In genomic region chr15:25321636-25322035, GRCm38 (mm10) we compare ENCODE assay signal across 20 mouse cellular contexts.
DNase-seq lines count a peak whose midpoint lies in the region; TF ChIP-seq lines count a peak whose summit lies in the region.
"Had no signal": no experiment of that assay in that cellular context is flagged by ENCODE, and none has a peak within 500 bp of the region (broad histone marks: within the 10 kb centered on the region; RNA-seq: fewer than 3 reads in every experiment).

No protein-coding gene starts in this region.

- H3K79me2 ChIP-seq in macrophage (ENCODE audit: inconsistent target), result no peaks in the 10 kb centered on the region

- no peaks in the 10 kb centered on the region for H3K9me3 ChIP-seq in midbrain, embryonic 10.5 days (replicated peaks)
- H3K9me3 ChIP-seq in forebrain, embryonic 10.5 days, result no peaks in the 10 kb centered on the region
- H3K9me3 ChIP-seq: forebrain, embryonic 13.5 days; heart, embryonic 10.5 days; hindbrain, embryonic 13.5 days; liver, embryonic 13.5 days; neural tube, embryonic 13.5 days had no signal

- H3K4me1 ChIP-seq in midbrain, embryonic 10.5 days, result no peaks in the 10 kb centered on the region
- H3K4me1 ChIP-seq in forebrain, embryonic 10.5 days, result no peaks in the 10 kb centered on the region
- H3K4me1 ChIP-seq: forebrain, embryonic 13.5 days; heart, embryonic 10.5 days; hindbrain, embryonic 13.5 days; liver, embryonic 13.5 days had no signal

- H3K4me3 ChIP-seq in layer of hippocampus, adult 2 months, result no peak overlapping the region
- H3K4me3 ChIP-seq in macrophage (ENCODE audit: inconsistent target), result no peak overlapping the region
- H3K4me3 ChIP-seq in midbrain, embryonic 10.5 days, result no peak overlapping the region
- H3K4me3 ChIP-seq in forebrain, embryonic 10.5 days, result no peak overlapping the region
- H3K4me3 ChIP-seq: forebrain, embryonic 13.5 days; heart, embryonic 10.5 days; hindbrain, embryonic 13.5 days; liver, embryonic 13.5 days; neural tube, embryonic 13.5 days had no signal

- 35% methylated on average over 4 of the region's 4 CpGs for WGBS in macrophage (ENCODE audit: missing documents)
- WGBS in midbrain, embryonic 10.5 days, result 92% methylated on average over 4 of the region's 4 CpGs
- WGBS in forebrain, embryonic 10.5 days, result 94% methylated on average over 4 of the region's 4 CpGs

- H3K36me3 ChIP-seq in macrophage (ENCODE audit: inconsistent target), result no peaks in the 10 kb centered on the region
- no peaks in the 10 kb centered on the region for H3K36me3 ChIP-seq in midbrain, embryonic 10.5 days
- H3K36me3 ChIP-seq in forebrain, embryonic 10.5 days (replicated peaks), result no peaks in the 10 kb centered on the region
- H3K36me3 ChIP-seq: heart, embryonic 10.5 days; hindbrain, embryonic 13.5 days; liver, embryonic 13.5 days; neural tube, embryonic 13.5 days had no signal

- peak overlapping the region; percentile 48; the same call in 1 of the 2 replicates for H3K27ac ChIP-seq in layer of hippocampus, adult 2 months
- H3K27ac ChIP-seq in macrophage, result peak overlapping the region; percentile 78
- no peak overlapping the region for H3K27ac ChIP-seq in midbrain, embryonic 10.5 days (replicated peaks)
- no peak overlapping the region for H3K27ac ChIP-seq in forebrain, embryonic 10.5 days
- H3K27ac ChIP-seq: forebrain, embryonic 13.5 days; heart, embryonic 10.5 days; hindbrain, embryonic 13.5 days; liver, embryonic 13.5 days; neural tube, embryonic 13.5 days had no signal

- H3K27me3 ChIP-seq in midbrain, embryonic 10.5 days (ENCODE audit: low read depth, poor library complexity, severe bottlenecking), result no peaks in the 10 kb centered on the region
- H3K27me3 ChIP-seq in forebrain, embryonic 10.5 days (ENCODE audit: poor library complexity, severe bottlenecking), result no peaks in the 10 kb centered on the region
- H3K27me3 ChIP-seq: forebrain, embryonic 13.5 days; hindbrain, embryonic 13.5 days; liver, embryonic 13.5 days; neural tube, embryonic 13.5 days had no signal

- no peak for DNase-seq in layer of hippocampus, adult 2 months (ENCODE audit: low spot score in 2 of 2)
- DNase-seq in layer of hippocampus, postnatal 14 days (ENCODE audit: low spot score in 2 of 2), result no peak
- peak; percentile 31 for DNase-seq in A20 (ENCODE audit: low read depth, low spot score)
- peak; percentile 87 for DNase-seq in MEL-GATA-1-ER (ENCODE audit: extremely low read depth, low read depth)
- no peak for DNase-seq in midbrain, embryonic 10.5 days (ENCODE audit: low spot score)
- no peak for DNase-seq in B cell, adult 2 months
- DNase-seq in forebrain, embryonic 10.5 days (ENCODE audit: extremely low spot score, low spot score), result no peak
- DNase-seq: adrenal gland, postnatal 25 days; cerebellum, adult 2 months; gastrocnemius, postnatal 10 days; kidney, adult 2 months; kidney, postnatal 14 days; liver, embryonic 13.5 days; spleen, adult 18-20 months; thymus, postnatal 4 days had no signal

- no peak for TF ChIP-seq CTCF in layer of hippocampus, adult 2 months (conservative IDR thresholded peaks at IDR 0.05)

Comparison
In these comparisons a context has a peak if more than half of its experiments do, and no peak if none do; other contexts are left out.
1. DNase-seq: peak in A20 (single experiment) and MEL-GATA-1-ER (single experiment); none in layer of hippocampus, adult 2 months (0 of 2), layer of hippocampus, postnatal 14 days (0 of 2), midbrain, embryonic 10.5 days (single experiment), B cell, adult 2 months (0 of 2) and forebrain, embryonic 10.5 days (single experiment).
2. H3K27ac ChIP-seq: peak in layer of hippocampus, adult 2 months (single experiment) and macrophage (single experiment); none in midbrain, embryonic 10.5 days (single experiment) and forebrain, embryonic 10.5 days (single experiment).